Mouse (Mus musculus): ENCODE measurements around the gene Cast. TPM values are rescaled to one million over a fixed set of nuclear protein-coding genes. Genes with fewer than 3 reads are reported as not detected.

Cast gene
- polyA plus RNA-seq, 3 experiments from 2014 or later, result 169 to 206 (median 200) TPM

DNA sequence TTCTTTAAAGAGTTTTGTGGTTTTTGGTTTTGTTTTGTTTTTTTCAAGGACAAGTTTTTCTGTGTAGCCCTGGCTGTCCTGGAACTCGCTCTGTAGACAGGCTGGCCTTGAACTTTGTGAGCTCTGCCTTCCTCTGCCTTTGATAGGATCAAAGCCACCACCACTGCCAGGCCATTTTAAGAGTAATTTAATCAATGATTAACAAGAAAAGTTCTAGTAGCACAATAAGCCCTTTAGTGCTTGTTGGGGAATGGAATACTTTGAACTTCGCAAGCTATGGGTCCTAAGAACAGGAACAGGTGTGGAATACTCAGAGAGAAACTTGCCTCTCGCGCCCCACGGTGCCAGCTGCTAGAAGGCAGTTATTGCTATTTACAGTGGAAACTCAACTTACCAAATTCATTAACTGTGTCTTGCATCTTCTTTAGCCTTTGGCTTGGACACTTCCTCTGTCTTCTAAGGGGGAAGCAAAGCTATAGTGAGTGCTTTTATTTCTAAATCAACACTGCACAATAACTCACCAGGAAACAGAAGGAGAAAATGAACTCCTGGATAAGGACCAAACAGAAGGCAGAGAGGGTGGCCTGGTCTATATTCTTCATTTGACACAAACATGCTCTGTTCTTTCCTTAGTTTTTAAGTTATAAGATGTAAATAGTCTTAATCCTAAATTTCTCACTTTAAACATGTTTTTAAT is 113.0 kb downstream of the Cast start:
- ATAC-seq, result no peak

Other genes with a start within 250 kb of the Cast start
- gene Erap1, start 169.2 kb downstream of the Cast start, polyA plus RNA-seq (2017; shearing (Covaris generic)), result 100 to 1,000 TPM in 1 of 3 experiments, 10 to 100 TPM in 2; 71.2 to 140 (median 91.7) TPM

All from inflammation-experienced regulatory T-cells, adult 6 months (primary cell).